Mouse (Mus musculus): ENCODE data around the gene Ubap2l.

GRCm38 (mm10) chr3:89962059-89962750, 90.2 kb downstream of the Ubap2l start:
- TF ChIP-seq POLR2A (IDR thresholded peaks at IDR 0.05; ENCODE audit: insufficient read length, low read depth): peak; percentile 59
- no peak for TF ChIP-seq MYOD1 (IDR thresholded peaks at IDR 0.05; ENCODE audit: control insufficient read depth in 1 of 3, insufficient read length in 2 of 3, low read depth in 2 of 3)
- no peak for TF ChIP-seq USF1 (IDR thresholded peaks at IDR 0.05; ENCODE audit: low read depth)
- no peak for TF ChIP-seq MAX (IDR thresholded peaks at IDR 0.05; ENCODE audit: low read depth)
- TF ChIP-seq MYOG (IDR thresholded peaks at IDR 0.05; ENCODE audit: control insufficient read depth in 1 of 3, insufficient read depth in 1 of 3, insufficient read length in 2 of 3, low read depth in 2 of 3): no peak
- no peak for TF ChIP-seq SRF (IDR thresholded peaks at IDR 0.05; ENCODE audit: control insufficient read depth, insufficient read length, low read depth)
- TF ChIP-seq TCF3 (IDR thresholded peaks at IDR 0.05; ENCODE audit: insufficient read length, low read depth): no peak
- no peak for TF ChIP-seq E2F4 (IDR thresholded peaks at IDR 0.05; ENCODE audit: insufficient read depth)
- TF ChIP-seq CEBPB (IDR thresholded peaks at IDR 0.05; ENCODE audit: insufficient read depth, poor library complexity, severe bottlenecking): no peak
- no peak for TF ChIP-seq TCF12 (IDR thresholded peaks at IDR 0.05; ENCODE audit: insufficient read depth, poor library complexity, severe bottlenecking)

All from myocyte (in vitro differentiated cells).